Mouse (Mus musculus) c-Kit-positive CD71-negative TER-119-negative erythroid progenitor cells, embryonic 14.5 days (primary cell): ENCODE data around the gene B4galnt1.
"Not testable (repeated sequence)": the region's sequence is repeated elsewhere in the genome, so short reads cannot be mapped to it uniquely, and the experiment has no call there.

Experiments used
- DNase-seq: peaks from one replicate; pipeline ENCODE4 v3.0.0-alpha.2; 2013; ENCODE audit warnings: low read depth

Gene B4galnt1

DNA sequence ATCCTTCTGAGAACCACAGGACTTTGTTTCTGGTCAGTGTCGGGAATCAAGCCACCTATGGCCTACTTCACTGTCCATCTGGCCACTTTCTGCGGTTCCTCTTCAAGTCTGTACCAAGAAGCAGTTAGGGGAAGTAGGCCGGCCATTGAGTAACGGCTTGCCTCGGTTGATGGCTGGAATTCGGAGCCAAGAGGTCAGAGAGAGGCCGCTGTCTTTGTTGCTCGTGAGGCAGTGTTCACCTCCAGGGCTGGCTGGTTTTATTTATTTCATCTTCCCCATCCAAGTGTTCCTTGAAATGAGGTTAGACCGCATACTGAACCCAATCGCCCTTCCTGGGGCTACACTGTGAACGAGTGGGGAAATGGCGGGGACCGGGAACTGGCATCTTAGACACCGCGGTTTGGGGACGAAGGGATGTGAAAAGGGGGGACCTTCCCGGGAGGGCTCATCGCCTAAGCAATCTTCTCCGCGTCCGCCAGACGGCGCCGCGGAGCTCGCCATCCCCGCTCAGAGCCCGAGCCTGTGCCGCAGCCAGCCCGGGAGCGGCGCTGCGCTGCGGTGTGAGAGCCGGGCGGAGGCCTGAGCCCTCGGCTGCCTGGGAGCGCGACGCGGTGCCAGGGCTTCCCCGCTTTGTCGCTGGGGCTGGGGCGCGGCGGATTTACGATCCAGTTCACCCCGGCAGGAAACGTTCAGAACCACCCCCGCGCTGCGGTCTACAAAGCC, at the start of gene B4galnt1:
Gene B4galnt1 (plus strand): TSS at position 595 of the 723 bp plus-strand sequence.
- DNase-seq = peak; percentile 70

- DNase-seq = no peak
These were observed 46.6 kb upstream of the B4galnt1 start for GRCm38 (mm10) chr10:127118470-127118869.

GRCm38 (mm10) chr10:127119229-127119628, 45.8 kb upstream of the B4galnt1 start:
- DNase-seq = no peak

GRCm38 (mm10) chr10:127120301-127121065, 44.5 kb upstream of the B4galnt1 start:
- DNase-seq = no peak

- peak; percentile 97 for DNase-seq
These were observed 44.0 kb upstream of the B4galnt1 start, which contains the start of gene Os9 for GRCm38 (mm10) chr10:127121066-127121477. Os9 (minus strand) TSS chr10:127121131.

GRCm38 (mm10) chr10:127122018-127122417, 43.0 kb upstream of the B4galnt1 start:
- no peak for DNase-seq

DNA sequence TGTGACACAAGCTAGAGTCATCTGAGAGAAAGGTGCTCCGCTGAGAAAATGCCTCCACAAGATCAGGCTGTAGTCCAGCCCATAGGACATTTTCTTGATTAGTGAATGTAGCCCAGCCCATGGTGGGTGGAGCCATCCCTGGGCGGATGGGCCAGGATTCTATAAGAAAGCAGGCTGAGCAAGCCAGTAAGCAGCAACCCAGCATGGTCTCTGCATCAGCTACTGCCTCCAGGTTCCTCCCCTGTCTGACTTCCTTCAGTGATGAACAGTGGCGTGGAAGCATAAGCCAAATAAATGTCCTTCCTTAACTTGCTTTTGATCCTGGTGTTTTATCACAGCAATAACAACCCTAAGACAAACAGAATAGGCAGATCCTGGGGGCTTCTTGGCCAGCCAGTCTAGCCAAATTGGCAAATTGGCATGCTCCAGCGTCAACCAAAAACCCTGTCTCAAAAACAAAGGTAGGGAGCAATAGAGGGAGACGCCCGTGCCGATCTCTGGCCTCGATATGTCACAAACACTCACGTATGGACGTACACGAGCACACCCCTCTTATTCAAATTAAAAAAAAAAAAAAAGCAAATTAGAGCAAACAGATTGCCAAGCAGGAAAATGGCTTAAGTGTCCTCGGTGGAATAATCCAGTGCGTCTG, 42.1 kb upstream of the B4galnt1 start:
- DNase-seq = no peak

- DNase-seq = peak; percentile 77
These were observed 41.6 kb upstream of the B4galnt1 start for GRCm38 (mm10) chr10:127123436-127123805.

DNA sequence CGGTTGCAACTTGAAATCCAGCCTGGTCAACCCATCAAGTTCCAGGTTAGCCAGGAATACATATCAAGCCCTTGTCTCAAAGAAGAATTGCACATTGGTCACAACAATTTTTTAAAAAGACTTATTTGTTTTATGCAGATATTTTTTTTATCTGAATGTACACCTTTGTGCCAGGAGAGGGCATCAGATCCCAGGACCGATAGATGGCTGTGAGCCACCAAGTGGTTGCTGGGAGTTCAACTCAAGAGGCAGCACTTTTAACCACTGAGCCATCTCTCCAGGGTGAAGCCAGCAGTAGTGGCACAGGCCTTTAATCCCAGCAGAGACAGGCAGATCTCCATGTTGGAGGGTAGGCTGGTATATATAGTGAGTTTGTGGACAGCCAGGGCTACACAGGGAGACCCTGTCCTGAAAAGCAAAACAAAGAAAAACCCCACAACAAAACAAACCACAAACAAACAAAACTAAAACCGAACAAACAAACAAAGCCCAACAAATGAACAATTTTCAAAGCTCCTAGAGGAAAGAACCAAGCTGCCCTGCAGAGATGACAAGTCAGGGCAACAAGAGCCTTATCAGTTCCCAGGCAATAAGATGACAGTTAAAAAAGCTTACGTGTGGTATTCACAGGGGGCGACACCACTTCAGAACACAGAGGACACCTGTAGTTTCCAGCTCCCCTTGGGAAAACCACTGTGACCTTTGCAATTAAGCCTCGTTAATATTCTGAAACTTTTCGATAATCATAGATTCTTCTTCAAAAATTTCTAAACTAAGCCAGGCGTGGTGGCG, 39.6 kb upstream of the B4galnt1 start:
- no peak for DNase-seq

- DNase-seq = no peak
These were observed 38.4 kb upstream of the B4galnt1 start for GRCm38 (mm10) chr10:127126579-127126978.

DNA sequence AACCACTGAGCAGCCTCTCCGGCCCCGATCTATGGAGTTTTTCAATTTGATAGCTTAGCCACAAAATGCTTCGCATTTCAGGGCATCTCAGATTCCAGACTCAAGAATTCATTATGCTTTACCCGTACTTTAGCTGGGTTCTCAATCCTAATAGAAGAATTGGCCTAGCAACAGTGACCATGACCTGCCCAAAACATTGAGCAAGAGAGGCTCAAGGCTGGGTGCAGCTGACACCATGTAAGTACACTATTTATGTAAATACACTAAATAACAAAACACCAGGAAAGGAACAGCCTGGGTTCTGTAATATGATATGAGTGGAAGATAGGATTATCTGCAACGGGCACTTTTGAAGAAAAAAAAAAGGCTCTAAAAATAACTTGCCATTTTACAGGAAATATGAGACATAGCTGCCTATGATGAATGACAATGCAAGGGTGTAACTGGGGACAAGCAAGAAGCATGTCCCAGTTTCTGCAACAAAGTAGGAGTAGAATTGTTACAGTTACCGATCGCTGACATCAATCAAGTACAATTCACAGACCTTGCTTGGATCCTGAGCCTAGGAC, 37.2 kb upstream of the B4galnt1 start:
- no peak for DNase-seq

- DNase-seq = no peak
These were observed 35.6 kb upstream of the B4galnt1 start for GRCm38 (mm10) chr10:127129431-127129830.

GRCm38 (mm10) chr10:127132469-127132868, 32.6 kb upstream of the B4galnt1 start:
- DNase-seq = no peak

DNA sequence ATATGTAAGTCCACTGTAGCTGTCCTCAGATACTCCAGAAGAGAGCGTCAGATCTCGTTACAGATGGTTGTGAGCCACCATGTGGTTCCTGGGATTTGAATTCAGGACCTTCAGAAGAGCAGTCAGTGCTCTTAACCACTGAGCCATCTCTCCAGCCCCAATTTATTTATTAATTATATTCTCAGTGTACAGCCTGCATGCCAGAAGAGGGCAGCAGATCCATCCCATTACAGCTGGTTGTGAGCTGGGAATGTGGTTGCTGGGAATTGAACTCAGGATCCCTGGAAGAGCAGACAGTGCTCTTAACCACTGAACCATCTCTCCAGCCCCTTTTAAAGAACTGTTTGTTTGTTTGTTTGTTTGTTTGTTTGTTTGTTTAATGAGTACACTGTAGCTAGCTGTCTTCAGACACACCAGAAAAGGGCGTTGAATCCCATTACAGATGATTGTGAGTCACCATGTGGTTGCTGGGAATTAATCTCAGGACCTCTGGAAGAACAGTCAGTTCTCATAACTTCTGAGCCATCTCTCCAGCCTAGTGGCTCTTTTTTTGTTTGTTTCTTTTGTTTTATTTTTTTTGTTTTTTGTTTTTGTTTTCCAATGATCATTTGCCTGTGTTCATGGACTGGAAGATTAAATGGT, 30.5 kb upstream of the B4galnt1 start:
- not testable (repeated sequence) for DNase-seq

- DNase-seq = no peak
These were observed 29.7 kb upstream of the B4galnt1 start for GRCm38 (mm10) chr10:127135118-127135836.

GRCm38 (mm10) chr10:127136510-127136909, 28.5 kb upstream of the B4galnt1 start:
- DNase-seq = no peak

- DNase-seq = no peak
These were observed 27.1 kb upstream of the B4galnt1 start for GRCm38 (mm10) chr10:127137896-127138295.

DNA sequence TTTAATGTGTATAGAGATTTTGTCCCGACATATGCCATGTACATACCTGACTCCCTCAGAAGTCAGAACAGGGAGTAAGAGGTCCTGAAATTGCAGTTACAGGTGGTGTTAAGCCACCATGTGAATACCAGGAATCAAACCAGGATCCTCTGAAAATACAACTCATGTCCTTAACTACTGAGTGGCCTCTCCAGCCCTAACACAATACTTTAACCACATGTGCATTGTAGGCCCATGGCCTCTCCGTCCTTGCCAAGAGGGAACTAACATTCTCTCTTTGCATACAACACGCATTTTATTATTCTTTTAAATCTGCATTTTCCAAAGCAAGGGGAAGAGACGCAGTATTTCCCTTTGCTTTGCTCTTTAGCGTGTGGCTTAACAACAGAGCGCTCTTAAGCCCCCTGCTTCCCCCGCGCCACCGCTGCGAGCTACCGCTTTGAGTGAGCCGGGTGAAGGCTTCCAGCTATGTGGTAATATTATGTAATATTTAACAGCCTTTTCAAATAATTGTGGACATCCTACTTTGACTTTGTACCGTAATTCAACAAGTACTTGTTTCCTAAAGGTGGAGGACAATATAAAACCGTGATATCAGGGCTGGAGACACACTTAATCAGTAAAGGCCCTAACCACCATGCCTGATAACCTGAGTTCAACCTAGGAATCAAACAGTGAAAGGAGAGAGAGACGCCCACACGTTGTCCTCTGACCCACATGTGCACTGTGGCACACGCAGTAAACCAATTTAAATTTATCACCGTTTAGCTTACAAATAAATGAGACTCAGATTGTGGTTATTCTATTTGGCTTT, 26.5 kb upstream of the B4galnt1 start:
- DNase-seq = no peak

DNA sequence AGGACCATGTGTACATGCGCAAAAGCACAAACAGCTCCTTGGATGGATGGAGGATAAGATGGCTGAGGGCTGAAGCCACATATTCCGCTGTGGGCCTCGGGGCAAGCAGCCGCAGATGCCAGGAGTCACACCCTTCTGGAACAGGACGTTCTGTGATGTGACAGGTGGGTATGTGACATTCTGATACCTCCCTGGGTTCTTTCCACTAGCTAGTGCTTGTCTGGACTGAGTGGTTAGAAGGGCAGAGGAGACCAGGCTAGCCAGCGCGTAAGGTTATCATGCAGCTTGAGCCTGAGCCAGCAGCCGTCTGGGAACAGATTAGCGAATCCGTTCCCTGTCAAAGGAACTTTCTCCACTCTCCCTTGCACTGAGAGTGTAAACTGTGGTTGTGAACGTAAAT, 24.1 kb upstream of the B4galnt1 start:
- DNase-seq = no peak

DNA sequence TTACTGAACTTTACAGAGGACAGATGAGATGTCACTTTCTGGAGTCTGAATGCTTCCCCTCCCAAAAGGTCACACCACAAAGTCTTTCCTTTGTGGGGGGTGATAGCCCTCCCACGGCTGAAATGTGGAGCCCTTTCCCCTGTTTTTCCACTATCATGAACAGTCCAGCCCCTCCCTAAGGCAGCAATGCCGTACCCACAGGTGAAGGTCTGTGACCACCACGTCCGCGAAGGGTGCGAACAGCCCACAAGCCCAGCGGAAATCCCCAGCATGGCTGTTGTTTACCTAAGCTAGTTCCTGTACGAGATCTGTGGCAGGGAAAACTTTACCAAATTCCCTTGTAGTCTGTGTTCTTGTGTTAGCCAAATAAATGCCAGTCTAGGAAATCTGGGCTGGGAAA, 23.5 kb upstream of the B4galnt1 start:
- no peak for DNase-seq
